Mouse (Mus musculus): ENCODE results near the gene Olfr1416. TPM values are rescaled to one million over a fixed set of nuclear protein-coding genes. Genes with fewer than 3 reads are reported as not detected.

Gene Olfr1416
- total and polyA plus RNA-seq, 3 experiments, result not detected

DNA sequence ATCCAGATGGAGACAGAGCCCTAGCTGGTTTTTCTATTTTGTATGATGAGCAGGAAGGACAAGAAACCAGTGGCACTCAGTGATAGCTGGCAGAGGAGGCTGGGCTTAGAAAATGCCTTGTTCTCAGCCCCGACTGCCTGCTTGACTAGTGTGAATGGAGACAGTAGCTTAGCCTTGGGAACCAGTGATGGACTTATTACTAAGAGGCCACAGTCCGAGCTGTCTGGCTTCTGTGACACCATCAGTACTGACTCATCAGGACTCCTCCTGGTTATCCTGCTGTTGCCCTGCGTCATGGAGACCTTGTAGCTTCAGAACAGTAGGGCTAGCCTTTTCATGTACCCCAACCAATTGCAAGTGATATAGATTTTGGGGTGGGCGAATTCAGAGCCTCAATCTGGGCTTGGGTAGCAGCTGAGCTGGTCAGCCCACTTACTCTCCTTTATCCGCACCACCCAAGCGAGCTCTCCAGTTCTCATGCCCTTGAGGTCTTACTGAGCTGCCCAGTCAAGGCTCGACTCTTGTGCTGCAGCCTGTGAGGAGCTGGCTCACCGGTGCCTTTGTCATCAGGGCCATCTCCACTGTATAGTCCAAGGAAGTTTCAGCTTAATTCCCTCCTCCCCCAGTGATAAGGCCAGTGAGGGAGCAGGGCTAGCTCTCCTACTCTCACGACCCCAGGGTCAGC lies 44.7 kb downstream of the Olfr1416 start:
- Histone ChIP-seq H3K4me2 (ENCODE audit: insufficient read depth, low read depth, poor library complexity, severe bottlenecking) (no peak overlapping the region), H3K36me3 (replicated peaks in 1 of 2; ENCODE audit: control insufficient read depth in 1 of 2, insufficient read depth in 1 of 2, low read length in 1 of 2) (peaks cover 46 to 71% of the 10 kb centered on the region in 2 experiments), H3K79me2 (replicated peaks; ENCODE audit: control insufficient read depth, extremely low read depth, insufficient read depth, poor library complexity, severe bottlenecking) (no peaks in the 10 kb centered on the region), H3K4me3 (replicated peaks in 1 of 3; ENCODE audit: low read depth in 2 of 3, low read length in 2 of 3, poor library complexity in 1 of 3) (no peak overlapping the region), H3K9ac (ENCODE audit: insufficient read depth, low read depth) (no peak overlapping the region), H3K27me3 (replicated peaks) (no peaks in the 10 kb centered on the region), H3K27ac (ENCODE audit: insufficient read depth, low read depth) (no peak overlapping the region), H3K9me3 (replicated peaks; ENCODE audit: low read length) (no peaks in the 10 kb centered on the region), H3K4me1 (ENCODE audit: control insufficient read depth in 1 of 2, insufficient read depth in 2 of 2) (no peaks in the 10 kb centered on the region)
- DNase-seq (ENCODE audit: extremely low read depth), result no peak
- dilution Hi-C loops (cut with MboI; ENCODE audit: extremely low pct_ligation_motif_present, extremely low pct_unique_long_range_greater_than_20kb, low sequenced_read_pairs), result no loop called here
- in situ Hi-C loops (cut with MboI; ENCODE audit: low pct_ligation_motif_present, low pct_unique_long_range_greater_than_20kb, low sequenced_read_pairs), result no loop called here
- TF ChIP-seq MEF2A (IDR thresholded peaks at IDR 0.05; ENCODE audit: borderline replicate concordance, low read depth, low read length), result no peak
- TF ChIP-seq ZMIZ1 (IDR thresholded peaks at IDR 0.05; ENCODE audit: low read depth, low read length), result no peak
- no peak for TF ChIP-seq TBP (conservative IDR thresholded peaks at IDR 0.05; ENCODE audit: low read depth, low read length)
- TF ChIP-seq CTCF (conservative IDR thresholded peaks at IDR 0.05 in 1 of 2, IDR thresholded peaks at IDR 0.05 in 1 of 2; ENCODE audit: low read depth in 2 of 2, low read length in 2 of 2), result no peak
- no peak for TF ChIP-seq POLR2A (IDR thresholded peaks at IDR 0.05; ENCODE audit: low read depth, low read length)
- no peak for TF ChIP-seq GABPA (IDR thresholded peaks at IDR 0.05; ENCODE audit: insufficient replicate concordance, low read depth, low read length)
- no peak for TF ChIP-seq SMC3 (IDR thresholded peaks at IDR 0.05; ENCODE audit: low read depth, low read length)
- TF ChIP-seq ZNF384 (IDR thresholded peaks at IDR 0.05; ENCODE audit: low read depth, low read length), result no peak
- no peak for TF ChIP-seq HCFC1 (IDR thresholded peaks at IDR 0.05; ENCODE audit: low read depth, low read length)
- TF ChIP-seq MAFK (IDR thresholded peaks at IDR 0.05; ENCODE audit: insufficient replicate concordance, low read length), result no peak

DNA sequence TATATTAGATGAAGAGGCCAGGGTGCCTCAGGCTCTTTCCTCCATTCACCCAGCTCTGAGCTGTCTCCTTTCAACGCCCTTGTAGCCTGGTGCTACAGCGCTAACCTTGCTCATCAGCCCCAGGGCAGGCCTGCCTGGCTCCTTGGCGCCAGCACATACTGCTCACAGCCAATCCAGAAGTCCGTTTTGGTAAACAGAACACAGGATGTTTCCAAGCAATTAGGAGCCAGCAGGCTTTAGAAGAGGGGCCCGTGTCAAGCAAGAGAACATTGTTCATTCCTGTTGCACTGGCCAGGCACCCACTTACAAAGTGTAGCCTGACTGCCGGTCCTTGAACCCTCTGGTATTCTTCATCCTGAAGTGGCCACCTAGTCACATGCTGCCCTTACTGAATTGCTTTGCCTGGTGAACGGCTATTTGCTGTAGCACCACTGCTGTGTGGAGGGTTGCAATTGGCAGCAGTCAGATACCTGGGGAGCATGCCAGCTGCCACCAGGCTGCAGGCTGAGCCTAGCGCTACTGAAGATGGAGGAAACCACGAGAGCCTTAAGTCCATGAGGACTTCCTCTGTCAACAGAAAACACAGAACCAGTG lies 47.1 kb downstream of the Olfr1416 start:
- Histone ChIP-seq H3K9me3 (replicated peaks; ENCODE audit: low read length) (no peaks in the 10 kb centered on the region), H3K4me1 (ENCODE audit: control insufficient read depth in 1 of 2, insufficient read depth in 2 of 2) (no peaks in the 10 kb centered on the region), H3K4me2 (ENCODE audit: insufficient read depth, low read depth, poor library complexity, severe bottlenecking) (no peak overlapping the region), H3K4me3 (replicated peaks in 1 of 3; ENCODE audit: low read depth in 2 of 3, low read length in 2 of 3, poor library complexity in 1 of 3) (no peak overlapping the region), H3K27ac (ENCODE audit: insufficient read depth, low read depth) (no peak overlapping the region), H3K27me3 (replicated peaks) (no peaks in the 10 kb centered on the region), H3K9ac (ENCODE audit: insufficient read depth, low read depth) (no peak overlapping the region), H3K36me3 (replicated peaks in 1 of 2; ENCODE audit: control insufficient read depth in 1 of 2, insufficient read depth in 1 of 2, low read length in 1 of 2) (peaks cover 31 to 49% of the 10 kb centered on the region in 2 experiments), H3K79me2 (replicated peaks; ENCODE audit: control insufficient read depth, extremely low read depth, insufficient read depth, poor library complexity, severe bottlenecking) (no peaks in the 10 kb centered on the region)
- TF ChIP-seq MAX (IDR thresholded peaks at IDR 0.05; ENCODE audit: low read length) (no peak), NRF1 (IDR thresholded peaks at IDR 0.05; ENCODE audit: low read depth, low read length) (no peak), JUND (conservative IDR thresholded peaks at IDR 0.05; ENCODE audit: low read depth, low read length) (no peak), MAZ (IDR thresholded peaks at IDR 0.05; ENCODE audit: low read depth, low read length) (no peak), IRF4 (IDR thresholded peaks at IDR 0.05; ENCODE audit: low read depth, low read length) (no peak), UBTF (IDR thresholded peaks at IDR 0.05; ENCODE audit: low read depth, low read length) (no peak), MYC (IDR thresholded peaks at IDR 0.05; ENCODE audit: low read depth, low read length) (no peak), PAX5 (IDR thresholded peaks at IDR 0.05; ENCODE audit: low read length) (no peak), USF1 (IDR thresholded peaks at IDR 0.05; ENCODE audit: low read depth, low read length) (no peak), TCF12 (IDR thresholded peaks at IDR 0.05; ENCODE audit: low read depth, low read length) (no peak)
- no peak for DNase-seq (ENCODE audit: extremely low read depth)
- in situ Hi-C loops (cut with MboI; ENCODE audit: low pct_ligation_motif_present, low pct_unique_long_range_greater_than_20kb, low sequenced_read_pairs) (no loop called here), dilution Hi-C loops (cut with MboI; ENCODE audit: extremely low pct_ligation_motif_present, extremely low pct_unique_long_range_greater_than_20kb, low sequenced_read_pairs) (no loop called here)

Measured in CH12.LX (cell line).